Mouse (Mus musculus) CD4-positive, CD25-positive, alpha-beta regulatory T cell, adult 4 months (primary cell): ENCODE measurements at regions not wholly inside any gene's neighbourhood (a gene's known extent, or its start where the extent isn't known, plus 50 kb on each side); places are given as distances from the start of the nearest gene placed in this dataset.

Experiments
- ATAC-seq: one replicate; pipeline ENCODE4 v1.8.0; 2017

GRCm38 (mm10) chr5:119235884-119236283, 434.6 kb upstream of the Tbx3 start:
- ATAC-seq: no peak

- no peak for ATAC-seq
Observed at GRCm38 (mm10) chr5:119246824-119247223, 423.6 kb upstream of the Tbx3 start.

GRCm38 (mm10) chr5:119248626-119249025, 421.8 kb upstream of the Tbx3 start:
- no peak for ATAC-seq

- no peak for ATAC-seq
Observed at GRCm38 (mm10) chr5:119249124-119249718, 421.2 kb upstream of the Tbx3 start.

- ATAC-seq: no peak
Observed at GRCm38 (mm10) chr5:119251311-119252047, 419.0 kb upstream of the Tbx3 start.

- no peak for ATAC-seq
Observed at GRCm38 (mm10) chr5:119257374-119258120, 412.9 kb upstream of the Tbx3 start.

- no peak for ATAC-seq
Observed at GRCm38 (mm10) chr5:119258831-119259230, 411.6 kb upstream of the Tbx3 start.

- no peak for ATAC-seq
Observed at GRCm38 (mm10) chr5:119265149-119265890, 405.1 kb upstream of the Tbx3 start.

- no peak for ATAC-seq
Observed at GRCm38 (mm10) chr5:119271234-119271852, 399.1 kb upstream of the Tbx3 start.

GRCm38 (mm10) chr5:119273203-119273602, 397.3 kb upstream of the Tbx3 start:
- ATAC-seq: no peak

GRCm38 (mm10) chr5:119273615-119274014, 396.9 kb upstream of the Tbx3 start:
- no peak for ATAC-seq

GRCm38 (mm10) chr5:119274817-119275494, 395.5 kb upstream of the Tbx3 start:
- ATAC-seq: no peak

- ATAC-seq: no peak
Observed at GRCm38 (mm10) chr5:119280146-119280545, 390.3 kb upstream of the Tbx3 start.

- no peak for ATAC-seq
Observed at GRCm38 (mm10) chr5:119289808-119290207, 380.7 kb upstream of the Tbx3 start.

GRCm38 (mm10) chr5:119292323-119292722, 378.1 kb upstream of the Tbx3 start:
- ATAC-seq: no peak

GRCm38 (mm10) chr5:119292889-119293288, 377.6 kb upstream of the Tbx3 start:
- no peak for ATAC-seq

- no peak for ATAC-seq
Observed at GRCm38 (mm10) chr5:119299311-119299710, 371.2 kb upstream of the Tbx3 start.

- ATAC-seq: no peak
Observed at GRCm38 (mm10) chr5:119300106-119300505, 370.4 kb upstream of the Tbx3 start.

GRCm38 (mm10) chr5:119301539-119301938, 368.9 kb upstream of the Tbx3 start:
- ATAC-seq: no peak

GRCm38 (mm10) chr5:119304721-119305120, 365.7 kb upstream of the Tbx3 start:
- no peak for ATAC-seq

- no peak for ATAC-seq
Observed at GRCm38 (mm10) chr5:119307768-119308167, 362.7 kb upstream of the Tbx3 start.
